Mouse (Mus musculus): ENCODE measurements around the gene Dll1.

- TF ChIP-seq POLR2A (IDR thresholded peaks at IDR 0.05; ENCODE audit: insufficient read length, low read depth) (no peak), MYOD1 (IDR thresholded peaks at IDR 0.05; ENCODE audit: control insufficient read depth in 1 of 3, insufficient read length in 2 of 3, low read depth in 2 of 3) (no peak), REST (IDR thresholded peaks at IDR 0.05; ENCODE audit: insufficient read depth, insufficient read length) (no peak), USF1 (IDR thresholded peaks at IDR 0.05; ENCODE audit: low read depth) (no peak), TCF12 (IDR thresholded peaks at IDR 0.05; ENCODE audit: insufficient read depth, poor library complexity, severe bottlenecking) (no peak), MYOG (IDR thresholded peaks at IDR 0.05; ENCODE audit: control insufficient read depth in 1 of 3, insufficient read depth in 1 of 3, insufficient read length in 2 of 3, low read depth in 2 of 3) (no peak), TCF3 (IDR thresholded peaks at IDR 0.05; ENCODE audit: insufficient read length, low read depth) (no peak), POLR2AphosphoS2 (IDR thresholded peaks at IDR 0.05; ENCODE audit: insufficient read length, low read depth) (no peak)
Measured at GRCm38 (mm10) chr17:15377901-15378300, 1.2 kb upstream of the Dll1 start.

Data from myocyte (in vitro differentiated cells).